Mouse (Mus musculus): ENCODE measurements around the gene Usp53. TPM values are rescaled to one million over a fixed set of nuclear protein-coding genes. Genes with fewer than 3 reads are reported as not detected.

The Usp53 gene
- polyA plus RNA-seq, 1 experiment, result 1.7 TPM

DNA sequence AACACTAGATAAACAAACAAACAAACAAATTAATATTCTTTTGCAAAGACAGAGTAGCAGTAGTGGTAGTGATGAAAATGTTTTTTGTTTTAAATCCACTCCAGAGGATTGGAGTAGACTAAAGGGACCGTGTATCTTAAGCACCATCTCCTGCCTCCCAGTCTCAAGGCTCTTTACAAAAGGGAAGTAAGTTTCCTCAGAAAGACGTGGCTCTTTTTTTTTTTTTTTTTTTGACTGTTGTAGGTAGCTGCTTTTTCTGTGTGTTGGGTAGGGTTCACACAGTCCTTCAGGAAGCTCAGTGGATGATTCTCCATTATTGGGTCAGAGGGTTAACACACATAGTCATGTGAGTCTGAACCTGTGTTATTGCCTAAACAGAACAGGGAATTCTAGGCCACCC lies 65.6 kb downstream of the Usp53 start:
- no peak overlapping the region for H3ac ChIP-seq (ENCODE audit: control insufficient read depth, insufficient read length, low read depth)
- no peaks in the 10 kb centered on the region for H3K79me2 ChIP-seq (ENCODE audit: control insufficient read depth, insufficient read depth)
- H3K79me3 ChIP-seq (ENCODE audit: low read depth), result no peaks in the 10 kb centered on the region
- no peaks in the 10 kb centered on the region for H3K27me3 ChIP-seq (ENCODE audit: control insufficient read depth, insufficient read depth, insufficient read length)
- H3K4me3 ChIP-seq (ENCODE audit: insufficient read depth, poor library complexity, severe bottlenecking), result no peak overlapping the region
- TF ChIP-seq MYOD1 (IDR thresholded peaks at IDR 0.05; ENCODE audit: control insufficient read depth, insufficient read length, low read depth) (no peak), CEBPB (IDR thresholded peaks at IDR 0.05; ENCODE audit: low read depth) (no peak), USF1 (IDR thresholded peaks at IDR 0.05; ENCODE audit: low read depth) (no peak), CTCF (IDR thresholded peaks at IDR 0.05; ENCODE audit: control insufficient read depth, insufficient read depth, insufficient read length) (no peak), MYOG (IDR thresholded peaks at IDR 0.05; ENCODE audit: control insufficient read depth, extremely low read depth, insufficient read length) (no peak), MAX (IDR thresholded peaks at IDR 0.05) (no peak), FOSL1 (IDR thresholded peaks at IDR 0.05; ENCODE audit: insufficient read depth, low read length, poor library complexity, severe bottlenecking) (no peak)
- no peaks in the 10 kb centered on the region for H3K36me3 ChIP-seq (ENCODE audit: control insufficient read depth, insufficient read depth)

DNA sequence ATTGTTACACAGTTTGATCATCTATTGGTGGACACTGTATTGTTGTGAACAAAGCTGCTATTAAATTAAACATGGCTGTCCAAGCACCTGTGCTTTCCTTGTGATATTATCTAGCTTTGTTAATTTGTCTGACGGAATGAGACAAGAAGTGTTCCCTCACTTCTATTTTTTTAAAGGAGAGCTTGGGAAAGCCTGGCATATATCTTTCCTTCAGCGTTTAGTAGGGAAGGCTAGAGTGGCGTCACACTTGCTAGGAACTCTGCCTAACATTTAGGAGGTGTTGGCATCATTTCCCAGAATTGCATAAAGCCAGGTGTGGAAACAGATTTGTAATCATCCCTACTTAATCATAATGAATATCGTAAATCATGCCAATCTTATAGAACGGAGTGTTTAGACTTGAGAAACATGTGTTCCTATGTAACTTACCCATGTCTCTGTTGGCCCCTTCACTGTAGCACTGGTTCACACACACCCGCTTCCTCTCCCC lies 68.1 kb downstream of the Usp53 start:
- Histone ChIP-seq H3K79me2 (ENCODE audit: control insufficient read depth, insufficient read depth) (no peaks in the 10 kb centered on the region), H3K4me3 (ENCODE audit: insufficient read depth, poor library complexity, severe bottlenecking) (no peak overlapping the region), H3ac (ENCODE audit: control insufficient read depth, insufficient read length, low read depth) (no peak overlapping the region), H3K27me3 (ENCODE audit: control insufficient read depth, insufficient read depth, insufficient read length) (no peaks in the 10 kb centered on the region), H3K79me3 (ENCODE audit: low read depth) (no peaks in the 10 kb centered on the region), H3K36me3 (ENCODE audit: control insufficient read depth, insufficient read depth) (no peaks in the 10 kb centered on the region)
- TF ChIP-seq MYOD1 (IDR thresholded peaks at IDR 0.05; ENCODE audit: control insufficient read depth, insufficient read length, low read depth) (no peak), MAX (IDR thresholded peaks at IDR 0.05) (no peak), FOSL1 (IDR thresholded peaks at IDR 0.05; ENCODE audit: insufficient read depth, low read length, poor library complexity, severe bottlenecking) (no peak), CEBPB (IDR thresholded peaks at IDR 0.05; ENCODE audit: low read depth) (no peak), MYOG (IDR thresholded peaks at IDR 0.05; ENCODE audit: control insufficient read depth, extremely low read depth, insufficient read length) (no peak), CTCF (IDR thresholded peaks at IDR 0.05; ENCODE audit: control insufficient read depth, insufficient read depth, insufficient read length) (no peak), USF1 (IDR thresholded peaks at IDR 0.05; ENCODE audit: low read depth) (no peak)

DNA sequence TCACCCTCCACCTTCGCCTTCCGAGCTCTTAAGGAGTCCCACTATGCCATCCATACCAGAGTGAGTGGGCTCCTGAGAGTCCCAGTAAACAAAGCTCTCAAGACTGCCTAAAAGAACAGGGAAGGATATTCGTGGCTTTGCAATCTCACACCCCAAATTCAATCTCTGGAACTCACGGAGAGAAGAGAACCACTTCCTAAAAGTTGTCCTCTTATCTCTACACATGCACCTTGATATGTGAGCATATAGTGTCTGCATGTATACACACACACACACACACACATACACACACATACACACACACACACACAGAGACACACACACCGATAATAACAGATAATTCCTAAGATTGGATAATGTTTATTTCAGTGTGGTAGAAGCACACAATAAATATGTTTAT lies 68.8 kb downstream of the Usp53 start:
- no peaks in the 10 kb centered on the region for H3K79me3 ChIP-seq (ENCODE audit: low read depth)
- no peak overlapping the region for H3ac ChIP-seq (ENCODE audit: control insufficient read depth, insufficient read length, low read depth)
- H3K36me3 ChIP-seq (ENCODE audit: control insufficient read depth, insufficient read depth), result no peaks in the 10 kb centered on the region
- H3K79me2 ChIP-seq (ENCODE audit: control insufficient read depth, insufficient read depth), result no peaks in the 10 kb centered on the region
- no peak for TF ChIP-seq MAX (IDR thresholded peaks at IDR 0.05)
- no peak for TF ChIP-seq CEBPB (IDR thresholded peaks at IDR 0.05; ENCODE audit: low read depth)
- TF ChIP-seq USF1 (IDR thresholded peaks at IDR 0.05; ENCODE audit: low read depth), result no peak
- no peak for TF ChIP-seq FOSL1 (IDR thresholded peaks at IDR 0.05; ENCODE audit: insufficient read depth, low read length, poor library complexity, severe bottlenecking)
- TF ChIP-seq MYOD1 (IDR thresholded peaks at IDR 0.05; ENCODE audit: control insufficient read depth, insufficient read length, low read depth), result no peak
- no peak for TF ChIP-seq MYOG (IDR thresholded peaks at IDR 0.05; ENCODE audit: control insufficient read depth, extremely low read depth, insufficient read length)
- no peak for TF ChIP-seq CTCF (IDR thresholded peaks at IDR 0.05; ENCODE audit: control insufficient read depth, insufficient read depth, insufficient read length)
- no peak overlapping the region for H3K4me3 ChIP-seq (ENCODE audit: insufficient read depth, poor library complexity, severe bottlenecking)
- no peaks in the 10 kb centered on the region for H3K27me3 ChIP-seq (ENCODE audit: control insufficient read depth, insufficient read depth, insufficient read length)

DNA sequence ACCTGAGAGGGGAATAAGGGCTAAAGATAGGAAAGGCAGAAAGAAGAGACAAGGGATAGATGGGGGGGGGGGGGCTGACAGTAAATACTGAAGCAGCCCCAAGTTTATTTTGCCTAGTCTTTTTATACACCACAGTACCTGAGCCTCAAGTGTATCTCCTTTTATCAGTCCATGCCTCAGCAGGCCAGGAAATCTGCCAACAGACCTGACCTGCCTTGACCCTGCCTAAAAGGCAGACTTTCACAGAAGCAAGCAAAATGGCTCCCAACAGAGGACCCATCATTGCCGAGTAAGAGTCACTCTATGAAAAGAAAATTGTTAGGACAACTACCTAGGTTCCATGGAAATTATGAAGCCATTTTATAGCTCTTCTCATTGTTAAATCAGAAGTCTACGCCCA lies 76.5 kb downstream of the Usp53 start:
- H3K79me2 ChIP-seq (ENCODE audit: control insufficient read depth, insufficient read depth), result no peaks in the 10 kb centered on the region
- H3K36me3 ChIP-seq (ENCODE audit: control insufficient read depth, insufficient read depth), result no peaks in the 10 kb centered on the region
- H3K79me3 ChIP-seq (ENCODE audit: low read depth), result no peaks in the 10 kb centered on the region
- H3ac ChIP-seq (ENCODE audit: control insufficient read depth, insufficient read length, low read depth), result no peak overlapping the region
- H3K4me3 ChIP-seq (ENCODE audit: insufficient read depth, poor library complexity, severe bottlenecking), result no peak overlapping the region
- H3K27me3 ChIP-seq (ENCODE audit: control insufficient read depth, insufficient read depth, insufficient read length), result no peaks in the 10 kb centered on the region
- TF ChIP-seq USF1 (IDR thresholded peaks at IDR 0.05; ENCODE audit: low read depth), result no peak
- no peak for TF ChIP-seq FOSL1 (IDR thresholded peaks at IDR 0.05; ENCODE audit: insufficient read depth, low read length, poor library complexity, severe bottlenecking)
- no peak for TF ChIP-seq MYOD1 (IDR thresholded peaks at IDR 0.05; ENCODE audit: control insufficient read depth, insufficient read length, low read depth)
- no peak for TF ChIP-seq MAX (IDR thresholded peaks at IDR 0.05)

DNA sequence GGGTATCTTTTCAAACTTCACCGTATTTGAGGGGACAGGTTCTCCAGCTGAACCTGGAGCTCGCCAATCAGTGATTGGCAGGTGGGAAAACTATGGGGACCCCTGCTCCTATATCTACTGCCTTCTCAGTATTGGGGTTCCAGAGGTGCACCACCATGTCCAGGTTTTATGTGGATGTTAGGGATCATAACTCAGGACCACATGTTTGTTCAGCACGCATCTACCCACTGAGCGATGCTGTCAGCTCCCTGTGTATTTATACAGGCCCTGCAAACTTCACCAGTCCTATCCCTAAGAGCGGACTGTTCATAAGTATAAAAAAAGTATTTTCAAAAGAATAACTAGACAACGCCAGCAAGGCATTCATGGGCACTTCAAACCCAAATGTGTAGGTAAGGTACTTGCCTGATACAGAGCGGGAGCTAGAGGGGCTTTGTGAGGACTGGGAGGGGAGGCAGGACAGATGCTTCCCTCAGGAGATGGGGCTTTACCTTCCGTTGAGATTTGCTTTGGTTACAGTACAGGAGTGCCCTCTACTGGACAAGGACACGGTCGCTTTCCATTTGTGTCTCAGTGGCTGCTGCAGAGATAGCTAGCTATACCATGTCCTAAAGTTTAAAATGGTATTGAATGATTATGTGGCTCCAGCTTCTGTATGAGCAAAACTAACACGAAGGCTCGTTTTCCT lies 80.4 kb downstream of the Usp53 start:
- H3K36me3 ChIP-seq (ENCODE audit: control insufficient read depth, insufficient read depth), result no peaks in the 10 kb centered on the region
- no peaks in the 10 kb centered on the region for H3K27me3 ChIP-seq (ENCODE audit: control insufficient read depth, insufficient read depth, insufficient read length)
- H3K4me3 ChIP-seq (ENCODE audit: insufficient read depth, poor library complexity, severe bottlenecking), result no peak overlapping the region
- no peak overlapping the region for H3ac ChIP-seq (ENCODE audit: control insufficient read depth, insufficient read length, low read depth)
- no peaks in the 10 kb centered on the region for H3K79me3 ChIP-seq (ENCODE audit: low read depth)
- no peak for TF ChIP-seq CEBPB (IDR thresholded peaks at IDR 0.05; ENCODE audit: low read depth)
- peak; percentile 40 for TF ChIP-seq CTCF (IDR thresholded peaks at IDR 0.05; ENCODE audit: control insufficient read depth, insufficient read depth, insufficient read length)
- TF ChIP-seq MAX (IDR thresholded peaks at IDR 0.05), result no peak
- H3K79me2 ChIP-seq (ENCODE audit: control insufficient read depth, insufficient read depth), result no peaks in the 10 kb centered on the region

DNA sequence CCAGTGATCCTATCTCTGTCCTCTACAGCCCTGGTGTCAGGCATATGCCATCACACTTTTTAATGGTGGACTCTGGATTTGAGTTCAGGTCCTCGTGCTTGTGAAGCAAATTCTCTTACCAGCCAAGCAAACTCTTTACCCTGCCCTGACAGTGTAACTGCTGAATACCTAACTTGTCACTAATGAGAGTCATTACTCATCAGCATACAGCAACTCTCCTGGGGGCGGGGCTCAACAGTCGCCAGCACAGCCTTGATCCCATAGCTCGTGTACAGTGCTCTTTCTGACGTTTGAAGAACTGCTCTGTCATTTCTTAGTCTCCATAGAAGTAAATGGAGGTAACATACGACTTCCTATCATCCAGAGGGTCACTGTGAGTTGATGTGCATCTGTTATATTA lies 86.1 kb downstream of the Usp53 start:
- Histone ChIP-seq H3K79me3 (ENCODE audit: low read depth) (no peaks in the 10 kb centered on the region), H3K27me3 (ENCODE audit: control insufficient read depth, insufficient read depth, insufficient read length) (no peaks in the 10 kb centered on the region), H3K4me3 (ENCODE audit: insufficient read depth, poor library complexity, severe bottlenecking) (no peak overlapping the region), H3K79me2 (ENCODE audit: control insufficient read depth, insufficient read depth) (no peaks in the 10 kb centered on the region), H3ac (ENCODE audit: control insufficient read depth, insufficient read length, low read depth) (no peak overlapping the region), H3K36me3 (ENCODE audit: control insufficient read depth, insufficient read depth) (no peaks in the 10 kb centered on the region)
- TF ChIP-seq MYOD1 (IDR thresholded peaks at IDR 0.05; ENCODE audit: control insufficient read depth, insufficient read length, low read depth) (no peak), MYOG (IDR thresholded peaks at IDR 0.05; ENCODE audit: control insufficient read depth, extremely low read depth, insufficient read length) (no peak), USF1 (IDR thresholded peaks at IDR 0.05; ENCODE audit: low read depth) (no peak), CTCF (IDR thresholded peaks at IDR 0.05; ENCODE audit: control insufficient read depth, insufficient read depth, insufficient read length) (no peak), FOSL1 (IDR thresholded peaks at IDR 0.05; ENCODE audit: insufficient read depth, low read length, poor library complexity, severe bottlenecking) (no peak), CEBPB (IDR thresholded peaks at IDR 0.05; ENCODE audit: low read depth) (no peak), MAX (IDR thresholded peaks at IDR 0.05) (no peak)
